Mouse (Mus musculus): ENCODE measurements around the gene Kcnk15.

Kcnk15 gene

GRCm38 (mm10) chr2:163875484-163875883 lies 22.0 kb downstream of the Kcnk15 start:
- DNase-seq (ENCODE audit: low spot score) = peak; percentile 69

- no peak for DNase-seq (ENCODE audit: low spot score)
Measured at GRCm38 (mm10) chr2:163876830-163877498, 23.5 kb downstream of the Kcnk15 start.

- DNase-seq (ENCODE audit: low spot score) = peak; percentile 76
Measured at GRCm38 (mm10) chr2:163880891-163881290, 27.4 kb downstream of the Kcnk15 start.

GRCm38 (mm10) chr2:163882859-163883652 lies 29.6 kb downstream of the Kcnk15 start:
- DNase-seq (ENCODE audit: low spot score) = no peak

GRCm38 (mm10) chr2:163889411-163889810 lies 36.0 kb downstream of the Kcnk15 start:
- peak; percentile 80 for DNase-seq (ENCODE audit: low spot score)

GRCm38 (mm10) chr2:163890586-163890985 lies 37.1 kb downstream of the Kcnk15 start:
- DNase-seq (ENCODE audit: low spot score) = no peak

- DNase-seq (ENCODE audit: low spot score) = no peak
Measured at GRCm38 (mm10) chr2:163891271-163891670, 37.8 kb downstream of the Kcnk15 start.

GRCm38 (mm10) chr2:163893446-163894370 lies 40.3 kb downstream of the Kcnk15 start:
- no peak for DNase-seq (ENCODE audit: low spot score)

- no peak for DNase-seq (ENCODE audit: low spot score)
Measured at GRCm38 (mm10) chr2:163895156-163895555, 41.7 kb downstream of the Kcnk15 start.

- DNase-seq (ENCODE audit: low spot score) = no peak
Measured at GRCm38 (mm10) chr2:163897026-163897425, 43.6 kb downstream of the Kcnk15 start.

GRCm38 (mm10) chr2:163897988-163898535 lies 44.6 kb downstream of the Kcnk15 start:
- no peak for DNase-seq (ENCODE audit: low spot score)

GRCm38 (mm10) chr2:163899910-163900411 lies 46.5 kb downstream of the Kcnk15 start:
- no peak for DNase-seq (ENCODE audit: low spot score)

- no peak for DNase-seq (ENCODE audit: low spot score)
Measured at GRCm38 (mm10) chr2:163901043-163901442, 47.6 kb downstream of the Kcnk15 start.

- no peak for DNase-seq (ENCODE audit: low spot score)
Measured at GRCm38 (mm10) chr2:163902448-163902847, 49.0 kb downstream of the Kcnk15 start.

GRCm38 (mm10) chr2:163903461-163903860 lies 50.0 kb downstream of the Kcnk15 start:
- DNase-seq (ENCODE audit: low spot score) = no peak

GRCm38 (mm10) chr2:163904323-163904722 lies 50.9 kb downstream of the Kcnk15 start:
- no peak for DNase-seq (ENCODE audit: low spot score)

GRCm38 (mm10) chr2:163907131-163907530 lies 53.7 kb downstream of the Kcnk15 start:
- no peak for DNase-seq (ENCODE audit: low spot score)

Data from testis, postnatal 10 days (tissue).